Mouse (Mus musculus) heart, embryonic 14.5 days (tissue): ENCODE data around the gene Nr1i3. TPM values are rescaled to one million over a fixed set of nuclear protein-coding genes. Genes with fewer than 3 reads are reported as not detected.
"Not testable (repeated sequence)": the region's sequence is repeated elsewhere in the genome, so short reads cannot be mapped to it uniquely, and the experiment has no call there.

Experiments
- ATAC-seq: fragments of 200-750 bp; cut with Nextera tagmentation; 2 replicates; pipeline ENCODE4 v1.8.0; 2017; ENCODE audit warnings: low read depth, moderate TSS enrichment; ENCODE audit not compliant: insufficient number of reproducible peaks, insufficient read depth, low FRiP score
- H3K27ac ChIP-seq, 2 experiments: fragments of 200-500 bp in 1 of 2; fragments of 300-500 bp in 1 of 2; sonication (generic) in 1 of 2; replicated peaks in 1 of 2; 2 replicates each; pipeline ENCODE4 v1.5.1; 2012 to 2014; ENCODE audit warnings: low read depth in 2 of 2, low read length in 2 of 2, control low read depth in 1 of 2, mild to moderate bottlenecking in 1 of 2, mixed read lengths in 1 of 2; ENCODE audit not compliant: control insufficient read depth in 1 of 2, insufficient read depth in 1 of 2
- H3K27me3 ChIP-seq: fragments of 300-500 bp; sonication (generic); 2 replicates; pipeline ENCODE4 v1.6.1; 2014; ENCODE audit warnings: mild to moderate bottlenecking, low read length, control low read depth; ENCODE audit not compliant: control insufficient read depth, insufficient read depth
- H3K36me3 ChIP-seq: fragments of 300-500 bp; sonication (generic); 2 replicates; pipeline ENCODE4 v1.6.1; 2014; ENCODE audit warnings: mild to moderate bottlenecking, control low read depth, low read length, mixed read lengths; ENCODE audit not compliant: control insufficient read depth, insufficient read depth
- H3K4me1 ChIP-seq, 2 experiments: fragments of 200-500 bp in 1 of 2; fragments of 300-500 bp in 1 of 2; sonication (generic) in 1 of 2; 2 replicates each; pipeline ENCODE4 v1.6.1; 2012 to 2014; ENCODE audit warnings: low read length in 2 of 2, control low read depth in 1 of 2, mixed read lengths in 1 of 2; ENCODE audit not compliant: control insufficient read depth in 2 of 2, insufficient read depth in 2 of 2
- H3K4me2 ChIP-seq: fragments of 300-500 bp; sonication (generic); 2 replicates; pipeline ENCODE4 v1.6.1; 2014; ENCODE audit warnings: mild to moderate bottlenecking, low read length
- H3K4me3 ChIP-seq, 2 experiments: fragments of 200-500 bp in 1 of 2; fragments of 300-500 bp in 1 of 2; sonication (generic) in 1 of 2; 2 replicates each; pipeline ENCODE4 v1.5.1; 2012 to 2014; ENCODE audit warnings: low read length in 2 of 2, mild to moderate bottlenecking in 2 of 2, control low read depth in 1 of 2, low read depth in 1 of 2, moderate library complexity in 1 of 2; ENCODE audit not compliant: control insufficient read depth in 1 of 2, insufficient read depth in 1 of 2
- H3K9ac ChIP-seq: fragments of 300-500 bp; sonication (generic); 2 replicates; pipeline ENCODE4 v1.6.1; 2014; ENCODE audit warnings: mild to moderate bottlenecking, low read length
- H3K9me3 ChIP-seq: fragments of 300-500 bp; sonication (generic); 2 replicates; pipeline ENCODE4 v1.6.1; 2016; ENCODE audit warnings: low read length, control low read depth; ENCODE audit not compliant: control insufficient read depth
- WGBS: fragments of 180-500 bp; shearing (Covaris S2); extraction: QIAGEN DNeasy Blood & Tissue Kit; methylation state at CpG from one replicate; pipeline ENCODE4 v1.1.7; 2014; 5-methylcytosine and 5-hydroxymethylcytosine counted together
- polyA plus RNA-seq: library from polyadenylated mRNA; unstranded; fragments of >200 nt; fragmentation: Nextera tagmentation; extraction: Ambion mirVana; gene quantifications from 2 replicates; pipeline ENCODE4 v1.2.1, GENCODE M21; 2014

Gene Nr1i3
- polyA plus RNA-seq, 1 experiment from 2014 or later = 0.28 TPM

GRCm38 (mm10) chr1:171240911-171241310 lies 27.1 kb downstream of the Nr1i3 start:
- H3K36me3 ChIP-seq = peaks cover 97% of the 10 kb centered on the region
- no peak for ATAC-seq
- H3K9ac ChIP-seq = no peak overlapping the region
- H3K9me3 ChIP-seq = no peaks in the 10 kb centered on the region
- no peak overlapping the region for H3K4me3 ChIP-seq
- H3K27ac ChIP-seq = no peak overlapping the region
- H3K27me3 ChIP-seq = no peaks in the 10 kb centered on the region
- H3K4me2 ChIP-seq = no peak overlapping the region
- 90% methylated on average over 10 of the region's 10 CpGs for WGBS
- peaks cover 1 to 6% of the 10 kb centered on the region in 2 experiments; a peak in 2 of 4 replicates for H3K4me1 ChIP-seq

- not testable (repeated sequence) for H3K4me3 ChIP-seq, H3K27me3 ChIP-seq, H3K4me2 ChIP-seq, H3K27ac ChIP-seq, H3K9ac ChIP-seq, ATAC-seq, H3K9me3 ChIP-seq
- H3K4me1 ChIP-seq = peaks cover 3 to 11% of the 10 kb centered on the region in 2 experiments; a peak in 2 of 4 replicates
- 90% methylated on average over 12 of the region's 12 CpGs for WGBS
- peaks cover 87% of the 10 kb centered on the region for H3K36me3 ChIP-seq
Observed at GRCm38 (mm10) chr1:171241952-171242351, 28.2 kb downstream of the Nr1i3 start.

GRCm38 (mm10) chr1:171245353-171245752 lies 31.6 kb downstream of the Nr1i3 start:
- Histone ChIP-seq H3K4me3 (no peak overlapping the region), H3K9ac (no peak overlapping the region), H3K9me3 (no peaks in the 10 kb centered on the region), H3K4me2 (peak overlapping the region; percentile 95), H3K27ac (no peak overlapping the region), H3K36me3 (peaks cover 53% of the 10 kb centered on the region), H3K4me1 (peaks cover 11 to 33% of the 10 kb centered on the region in 2 experiments), H3K27me3 (no peaks in the 10 kb centered on the region)
- no peak for ATAC-seq
- WGBS = 89% methylated on average over 8 of the region's 8 CpGs

GRCm38 (mm10) chr1:171246709-171247452 lies 33.1 kb downstream of the Nr1i3 start:
- Histone ChIP-seq H3K36me3 (peaks cover 37% of the 10 kb centered on the region), H3K27me3 (no peaks in the 10 kb centered on the region), H3K9me3 (no peaks in the 10 kb centered on the region), H3K9ac (peak overlapping the region; percentile 96), H3K4me1 (peaks cover 22 to 44% of the 10 kb centered on the region in 2 experiments), H3K4me3 (peak overlapping the region; percentile 86 to 98), H3K4me2 (peak overlapping the region; percentile 95), H3K27ac (peak overlapping the region; percentile 88 to 94)
- under 1% methylated on average over 41 of the region's 41 CpGs for WGBS
- ATAC-seq = peak; percentile 89

- Histone ChIP-seq H3K4me2 (peak overlapping the region; percentile 95), H3K9me3 (no peaks in the 10 kb centered on the region), H3K4me3 (peak overlapping the region; percentile 55 to 86), H3K36me3 (peaks cover 32% of the 10 kb centered on the region), H3K4me1 (peaks cover 26 to 50% of the 10 kb centered on the region in 2 experiments), H3K27me3 (no peaks in the 10 kb centered on the region), H3K27ac (peak overlapping the region; percentile 88 to 94), H3K9ac (peak overlapping the region; percentile 67)
- WGBS = 9% methylated on average over 13 of the region's 13 CpGs
- ATAC-seq = 0 out of 2 replicates have a peak, but pooled peaks have one; percentile 0
Observed at GRCm38 (mm10) chr1:171247453-171247841, 33.7 kb downstream of the Nr1i3 start.

GRCm38 (mm10) chr1:171247916-171248315 lies 34.1 kb downstream of the Nr1i3 start:
- Histone ChIP-seq H3K36me3 (peaks cover 28% of the 10 kb centered on the region), H3K4me3 (peak overlapping the region in 1 of 2 experiments; percentile 86; a peak in 2 of 4 replicates), H3K4me1 (peaks cover 29 to 50% of the 10 kb centered on the region in 2 experiments), H3K27ac (peak overlapping the region; percentile 88 to 94), H3K27me3 (no peaks in the 10 kb centered on the region), H3K9me3 (no peaks in the 10 kb centered on the region), H3K9ac (peak overlapping the region; percentile 67; the same call in 1 of the 2 replicates), H3K4me2 (peak overlapping the region; percentile 95)
- no peak for ATAC-seq
- WGBS = 18% methylated on average over 4 of the region's 4 CpGs

GRCm38 (mm10) chr1:171248386-171249226 lies 34.8 kb downstream of the Nr1i3 start:
- Histone ChIP-seq H3K9ac (no peak overlapping the region), H3K36me3 (peaks cover 21% of the 10 kb centered on the region), H3K4me2 (no peak overlapping the region), H3K27ac (peak overlapping the region; percentile 88 to 94), H3K4me3 (no peak overlapping the region), H3K27me3 (no peaks in the 10 kb centered on the region), H3K9me3 (no peaks in the 10 kb centered on the region), H3K4me1 (peaks cover 29 to 50% of the 10 kb centered on the region in 2 experiments)
- 35% methylated on average over 3 of the region's 3 CpGs for WGBS
- ATAC-seq = no peak
